Mouse (Mus musculus): ENCODE results near the gene Lmntd1.

DNA sequence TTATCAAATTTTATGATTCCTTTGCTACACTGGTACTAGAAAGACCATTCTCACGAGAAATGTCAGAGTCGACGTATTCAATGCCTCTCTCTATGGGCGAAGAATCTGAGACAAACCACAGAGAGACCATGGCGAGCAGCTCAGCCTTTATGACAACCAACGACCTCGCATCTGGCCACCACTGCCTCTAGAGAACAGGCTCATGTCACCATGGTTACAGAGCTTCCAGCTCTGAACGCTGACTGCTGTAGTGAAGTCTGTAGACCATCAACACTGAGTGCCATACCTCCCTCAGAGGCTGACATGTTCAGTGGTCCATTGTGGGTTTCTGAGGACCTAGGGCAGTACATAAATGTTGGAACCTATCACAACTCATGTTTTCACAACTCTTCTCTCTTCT, 180.2 kb downstream of the Lmntd1 start:
- TF ChIP-seq CTCF (IDR thresholded peaks at IDR 0.05; ENCODE audit: insufficient read depth, low read depth, low read length) (no peak), POLR2A (IDR thresholded peaks at IDR 0.05; ENCODE audit: insufficient read depth, low read depth, low read length) (no peak)

Data from olfactory bulb, adult 2 months (tissue).